Mouse (Mus musculus) thymus, adult 2 months (tissue): ENCODE measurements at regions not wholly inside any gene's neighbourhood (a gene's known extent, or its start where the extent isn't known, plus 50 kb on each side); places are given as distances from the start of the nearest gene placed in this dataset.

ENCODE experiments used
- DNase-seq: peaks from one replicate; pipeline ENCODE4 v3.0.0; 2021
- H3K27ac ChIP-seq: fragments of 200-500 bp; 2 replicates; pipeline ENCODE4 v1.5.1; 2012; ENCODE audit warnings: low read length, control low read depth; ENCODE audit not compliant: control insufficient read depth, insufficient read depth
- H3K27me3 ChIP-seq: fragments of 200-500 bp; 2 replicates; pipeline ENCODE4 v1.6.1; 2012; ENCODE audit warnings: mild to moderate bottlenecking, low read length, moderate library complexity, mixed read lengths; ENCODE audit not compliant: control insufficient read depth, insufficient read depth
- H3K36me3 ChIP-seq: fragments of 200-500 bp; 2 replicates; pipeline ENCODE4 v1.6.1; 2012; ENCODE audit warnings: mild to moderate bottlenecking, low read length, moderate library complexity; ENCODE audit not compliant: control insufficient read depth, insufficient read depth
- H3K4me1 ChIP-seq: fragments of 200-500 bp; replicated peaks from 2 replicates; pipeline ENCODE4 v1.6.1; 2012; ENCODE audit warnings: low read length; ENCODE audit not compliant: control insufficient read depth, insufficient read depth
- H3K4me3 ChIP-seq: fragments of 200-500 bp; 2 replicates; pipeline ENCODE4 v1.5.1; 2012; ENCODE audit warnings: mild to moderate bottlenecking, low read length, control low read depth, moderate library complexity; ENCODE audit not compliant: control insufficient read depth, insufficient read depth
- CTCF ChIP-seq: fragments of 200-500 bp; IDR thresholded peaks from 2 replicates; pipeline ENCODE4 v1.5.1; 2012; ENCODE audit warnings: mild to moderate bottlenecking, control low read depth, low read length, moderate library complexity, borderline replicate concordance; ENCODE audit not compliant: control insufficient read depth, poor library complexity, insufficient read depth; ENCODE audit errors: extremely low read depth
- POLR2A ChIP-seq: fragments of 200-500 bp; IDR thresholded peaks from 2 replicates; pipeline ENCODE4 v1.6.1; 2012; ENCODE audit warnings: mild to moderate bottlenecking, low read length, control low read depth, moderate library complexity; ENCODE audit not compliant: control insufficient read depth, poor library complexity, insufficient read depth; ENCODE audit errors: extremely low read depth
- WGBS: fragments of 180-500 bp; shearing (Covaris S2); methylation state at CpG from one replicate; pipeline ENCODE4 v1.1.7; 2018; 5-methylcytosine and 5-hydroxymethylcytosine counted together

DNA sequence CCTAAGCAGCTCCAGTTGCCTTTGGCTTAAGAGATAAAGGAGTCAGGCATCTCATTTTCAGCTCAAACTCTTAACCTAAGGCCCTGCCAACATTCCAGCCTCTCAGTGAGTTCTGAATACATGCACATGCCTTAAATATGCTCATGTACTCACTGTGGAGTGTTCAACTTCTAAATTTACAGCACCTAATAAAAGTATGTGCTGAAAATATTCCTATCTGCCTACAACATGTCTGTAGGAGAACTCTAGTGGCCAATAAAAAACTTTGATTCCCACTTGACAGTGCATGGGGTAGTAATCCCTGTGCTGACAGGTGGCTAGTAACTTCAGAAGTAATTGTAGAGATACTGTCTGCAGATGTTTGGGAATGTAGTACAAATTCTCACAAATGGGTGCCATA, 319.3 kb upstream of the Intu start:
- H3K27ac ChIP-seq, result no peak overlapping the region
- H3K4me1 ChIP-seq, result no peaks in the 10 kb centered on the region
- no peaks in the 10 kb centered on the region for H3K27me3 ChIP-seq
- TF ChIP-seq CTCF (no peak), POLR2A (no peak)
- no peaks in the 10 kb centered on the region for H3K36me3 ChIP-seq
- DNase-seq, result no peak
- no peak overlapping the region for H3K4me3 ChIP-seq

DNA sequence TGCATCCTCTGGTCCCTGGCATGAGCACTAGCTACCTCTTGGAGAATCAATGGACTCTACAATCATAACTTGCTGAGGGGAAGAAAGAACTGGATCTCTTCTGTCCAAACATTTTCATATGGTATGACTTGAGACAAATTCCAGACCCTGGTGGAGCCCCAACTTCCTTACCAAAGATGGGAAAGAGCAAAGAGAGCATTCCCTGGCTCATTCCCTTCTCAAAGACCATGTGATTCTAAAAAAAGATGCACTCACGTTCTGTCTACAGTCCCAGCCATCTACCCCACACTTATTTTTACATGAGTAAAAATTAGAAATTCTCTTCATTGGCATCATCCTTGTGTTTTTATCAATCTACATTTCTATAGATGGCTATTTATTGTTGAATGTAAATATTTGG, 304.3 kb upstream of the Intu start:
- Histone ChIP-seq H3K27me3 (no peaks in the 10 kb centered on the region), H3K36me3 (no peaks in the 10 kb centered on the region), H3K27ac (no peak overlapping the region), H3K4me3 (no peak overlapping the region), H3K4me1 (no peaks in the 10 kb centered on the region)
- TF ChIP-seq POLR2A (no peak), CTCF (no peak)
- WGBS, result 82% methylated on average over 1 of the region's 1 CpGs
- no peak for DNase-seq

DNA sequence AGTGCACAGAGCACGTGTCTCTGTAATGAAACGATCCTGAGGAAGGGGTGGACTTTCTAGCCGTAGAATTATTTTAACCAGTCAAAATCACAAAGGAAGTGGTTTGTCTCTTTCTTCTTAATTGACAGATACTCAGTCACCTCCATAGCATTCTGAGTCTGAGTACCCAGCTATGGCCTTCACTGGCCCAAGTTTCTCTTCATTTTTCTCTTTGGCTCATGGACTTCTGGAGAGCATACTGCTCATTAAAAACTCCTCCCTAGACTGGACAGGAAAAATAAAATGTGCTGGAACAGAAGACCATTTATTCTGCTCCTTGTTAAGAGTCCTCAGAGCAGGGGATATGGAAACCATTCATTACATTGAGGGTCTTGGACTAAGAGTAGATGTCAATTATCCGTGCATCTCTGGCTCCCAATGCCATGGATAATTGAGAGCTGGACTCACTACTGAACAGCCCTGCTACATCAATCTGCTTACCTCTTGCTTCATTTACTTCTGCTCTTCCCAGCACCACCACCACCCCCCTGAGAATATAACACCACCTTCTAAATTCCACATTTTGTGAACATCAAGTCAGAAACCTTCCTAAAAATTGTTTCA, 287.5 kb upstream of the Intu start:
- no peak for TF ChIP-seq CTCF
- TF ChIP-seq POLR2A, result no peak
- no peaks in the 10 kb centered on the region for H3K27me3 ChIP-seq
- H3K4me3 ChIP-seq, result no peak overlapping the region
- no peak for DNase-seq
- H3K27ac ChIP-seq, result no peak overlapping the region
- no peaks in the 10 kb centered on the region for H3K4me1 ChIP-seq
- no peaks in the 10 kb centered on the region for H3K36me3 ChIP-seq
- WGBS, result 87% methylated on average over 4 of the region's 4 CpGs

DNA sequence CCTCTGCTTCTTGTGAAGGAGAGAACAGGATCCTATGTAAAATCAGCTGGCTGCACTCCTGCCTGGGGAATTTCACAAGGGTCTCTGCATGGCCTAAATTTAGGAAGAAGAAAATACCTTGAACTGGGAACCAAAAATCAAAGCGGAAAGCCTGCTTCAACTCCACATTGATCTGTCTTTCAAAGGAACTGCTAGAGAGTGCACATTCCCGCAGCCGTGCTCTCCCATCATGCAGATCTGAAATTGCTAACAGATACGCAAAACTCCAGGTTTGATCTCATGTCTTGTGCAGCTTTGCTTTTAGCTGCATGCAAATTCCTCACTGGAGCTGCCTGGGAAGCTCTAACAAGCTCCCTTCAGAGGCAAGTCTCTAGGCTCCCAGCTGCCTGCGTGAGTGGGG, 276.7 kb upstream of the Intu start:
- H3K4me1 ChIP-seq, result no peaks in the 10 kb centered on the region
- H3K27ac ChIP-seq, result no peak overlapping the region
- no peak for TF ChIP-seq POLR2A
- TF ChIP-seq CTCF, result no peak
- no peaks in the 10 kb centered on the region for H3K27me3 ChIP-seq
- no peak for DNase-seq
- 75% methylated on average over 5 of the region's 5 CpGs for WGBS
- no peaks in the 10 kb centered on the region for H3K36me3 ChIP-seq
- no peak overlapping the region for H3K4me3 ChIP-seq

DNA sequence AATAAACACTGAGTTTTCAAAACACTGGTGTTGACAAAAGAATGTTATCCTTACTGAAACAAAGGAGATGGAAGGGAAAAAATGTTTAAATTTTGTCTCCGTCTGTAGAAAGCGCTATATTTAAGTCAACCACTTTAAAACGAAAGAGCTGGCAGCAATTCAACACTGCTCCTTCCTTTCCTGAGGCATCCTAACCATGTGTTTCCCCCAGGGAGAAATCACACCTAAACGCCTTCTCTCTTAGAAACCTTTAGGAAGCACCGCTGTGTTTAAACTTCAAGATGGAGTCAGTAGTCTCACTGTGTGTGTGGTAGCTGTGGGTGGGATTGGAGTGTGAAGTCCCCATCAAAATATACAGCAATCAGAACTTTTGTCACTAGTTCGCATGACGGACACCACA, 268.6 kb upstream of the Intu start:
- H3K4me1 ChIP-seq, result no peaks in the 10 kb centered on the region
- no peak overlapping the region for H3K27ac ChIP-seq
- no peaks in the 10 kb centered on the region for H3K27me3 ChIP-seq
- 89% methylated on average over 7 of the region's 7 CpGs for WGBS
- no peak for TF ChIP-seq POLR2A
- TF ChIP-seq CTCF, result no peak
- no peak for DNase-seq
- H3K36me3 ChIP-seq, result no peaks in the 10 kb centered on the region
- no peak overlapping the region for H3K4me3 ChIP-seq

DNA sequence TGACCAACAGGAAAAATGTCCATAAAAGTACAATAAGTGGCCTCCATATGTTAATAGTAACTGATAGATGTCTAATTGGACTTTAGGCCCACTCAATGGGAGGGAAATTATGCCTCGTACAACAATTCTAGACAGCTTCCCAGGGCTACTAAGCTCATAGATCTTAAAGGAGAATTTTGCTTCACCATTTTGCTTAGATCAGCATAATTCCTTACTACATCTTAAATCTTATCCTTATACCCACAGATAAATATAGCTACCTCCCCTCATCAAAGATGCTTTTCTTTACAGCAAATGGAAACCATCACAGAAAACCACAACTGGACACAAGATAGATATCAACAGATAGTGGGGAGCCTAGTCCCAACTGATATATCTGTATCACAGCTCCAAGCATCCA, 263.6 kb upstream of the Intu start:
- WGBS, result 93% methylated on average over 1 of the region's 1 CpGs
- Histone ChIP-seq H3K27ac (no peak overlapping the region), H3K27me3 (no peaks in the 10 kb centered on the region), H3K4me3 (no peak overlapping the region), H3K36me3 (no peaks in the 10 kb centered on the region), H3K4me1 (no peaks in the 10 kb centered on the region)
- TF ChIP-seq POLR2A (no peak), CTCF (no peak)
- DNase-seq, result no peak

DNA sequence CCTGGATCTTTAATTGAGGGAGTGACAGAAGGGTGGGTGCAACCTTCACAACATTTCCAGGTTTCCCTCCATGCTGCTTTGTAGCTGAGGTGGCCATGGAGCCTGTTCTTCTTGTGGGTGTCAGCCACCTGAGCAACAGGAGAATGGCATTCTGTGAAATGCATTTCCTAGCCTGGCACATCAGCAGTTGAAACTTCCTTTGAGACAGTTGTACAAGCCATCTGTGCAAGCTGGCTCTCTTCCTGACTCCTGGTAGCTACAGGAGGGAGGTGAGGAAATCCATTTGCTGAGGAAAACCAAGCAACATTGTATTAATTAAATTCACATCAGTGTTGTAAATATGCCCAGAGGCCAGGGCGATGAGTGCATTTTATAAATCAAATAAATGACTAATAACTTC, 248.2 kb upstream of the Intu start:
- WGBS, result 86% methylated on average over 1 of the region's 1 CpGs
- H3K4me1 ChIP-seq, result no peaks in the 10 kb centered on the region
- no peak overlapping the region for H3K27ac ChIP-seq
- TF ChIP-seq CTCF, result no peak
- no peak for TF ChIP-seq POLR2A
- no peak overlapping the region for H3K4me3 ChIP-seq
- no peaks in the 10 kb centered on the region for H3K27me3 ChIP-seq
- DNase-seq, result no peak
- no peaks in the 10 kb centered on the region for H3K36me3 ChIP-seq
